Mouse (Mus musculus) E14TG2a.4 (cell line): ENCODE data around the gene Gnas.

Experiments used
- H3K27me3 ChIP-seq: 2 replicates; pipeline ENCODE4 v1.6.1; 2014; ENCODE audit warnings: low read length, control low read depth; ENCODE audit not compliant: insufficient read depth
- H3K36me3 ChIP-seq: 2 replicates; pipeline ENCODE4 v1.6.1; 2014; ENCODE audit warnings: low read length, control low read depth; ENCODE audit not compliant: insufficient read depth
- H3K4me1 ChIP-seq: replicated peaks from 2 replicates; pipeline ENCODE4 v1.6.1; 2014; ENCODE audit warnings: low read depth, low read length, control low read depth
- H3K4me3 ChIP-seq: replicated peaks from 2 replicates; pipeline ENCODE4 v1.5.1; 2014; ENCODE audit warnings: mild to moderate bottlenecking, low read length
- H3K9me3 ChIP-seq: 2 replicates; pipeline ENCODE4 v1.6.1; 2014; ENCODE audit warnings: low read length, control low read depth
- CTCF ChIP-seq: conservative IDR thresholded peaks from 2 replicates; pipeline ENCODE4 v1.5.1; 2014; ENCODE audit warnings: low read length
- NANOG ChIP-seq: IDR thresholded peaks from 2 replicates; pipeline ENCODE4 v1.6.1; 2014; ENCODE audit warnings: borderline replicate concordance, low read length, mixed read lengths
- POU5F1 ChIP-seq: IDR thresholded peaks from 2 replicates; pipeline ENCODE4 v1.6.1; 2014; ENCODE audit warnings: low read length, borderline replicate concordance

The Gnas gene

DNA sequence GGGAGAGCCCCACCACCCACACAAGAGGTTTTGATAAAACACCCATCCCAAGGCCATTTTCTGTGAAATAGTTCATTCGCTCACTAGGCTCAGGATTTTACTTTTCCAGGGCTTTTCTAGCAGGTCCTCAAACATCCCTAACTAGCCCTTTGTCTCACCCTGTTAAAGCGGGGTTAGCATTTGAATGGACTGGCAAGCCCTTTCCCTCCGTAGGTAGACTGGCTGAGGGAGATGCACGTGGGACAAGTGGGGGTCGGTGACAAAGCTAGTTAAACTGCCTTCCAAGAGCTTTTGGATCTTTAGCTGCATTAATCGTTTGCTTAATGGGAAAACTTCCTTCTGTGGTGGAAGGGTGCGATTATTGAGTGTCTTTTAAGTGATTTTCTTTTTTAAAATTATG, 3.8 kb downstream of the Gnas start:
- Histone ChIP-seq H3K4me1 (peaks cover 93% of the 10 kb centered on the region), H3K9me3 (peaks cover 30% of the 10 kb centered on the region), H3K36me3 (peaks cover 75% of the 10 kb centered on the region), H3K27me3 (peaks cover 24% of the 10 kb centered on the region), H3K4me3 (peak overlapping the region; percentile 81)
- TF ChIP-seq CTCF = no peak
- TF ChIP-seq NANOG = peak; percentile 22; the same call in 1 of the 2 replicates
- peak; percentile 27; the same call in 1 of the 2 replicates for TF ChIP-seq POU5F1

DNA sequence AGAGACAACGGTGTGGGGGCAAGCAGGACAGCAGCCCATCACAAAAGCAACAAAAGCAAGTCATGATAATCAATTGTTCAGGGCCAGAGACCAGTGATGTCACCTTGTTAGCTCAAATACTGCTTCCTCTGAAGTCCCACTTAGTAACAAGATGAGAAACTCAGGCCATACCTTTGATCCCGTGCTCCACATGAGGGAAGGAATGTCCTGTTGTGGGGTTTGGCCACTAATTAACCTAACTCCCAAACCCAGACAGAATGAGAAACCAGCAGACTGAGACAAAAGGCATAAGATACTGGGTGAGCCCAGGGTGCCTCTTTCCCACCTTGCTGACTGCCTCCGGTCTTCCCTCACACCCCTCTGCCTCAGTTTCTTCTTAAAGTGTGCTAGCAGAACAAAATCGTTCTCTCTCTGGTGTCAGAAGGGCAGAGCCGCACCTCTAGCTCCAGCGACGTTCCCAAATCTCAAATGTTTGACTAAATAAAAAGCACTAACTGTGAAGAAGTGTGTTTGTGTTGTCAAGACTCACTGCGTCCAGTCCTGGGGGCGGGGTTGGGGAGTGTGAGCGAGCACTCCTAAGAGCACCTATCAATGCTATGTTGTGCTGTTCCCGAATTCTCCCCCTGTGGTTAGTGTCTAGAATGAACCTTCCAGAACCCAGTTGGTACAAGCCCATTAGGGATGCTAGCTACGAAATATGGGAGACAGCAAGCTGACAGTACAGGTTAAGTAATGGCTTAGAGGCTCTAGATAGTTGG, 4.7 kb downstream of the Gnas start:
- Histone ChIP-seq H3K27me3 (peaks cover 24% of the 10 kb centered on the region), H3K36me3 (peaks cover 75% of the 10 kb centered on the region), H3K9me3 (peaks cover 38% of the 10 kb centered on the region), H3K4me1 (peaks cover 91% of the 10 kb centered on the region), H3K4me3 (peak overlapping the region; percentile 81)
- TF ChIP-seq NANOG (peak; percentile 48), CTCF (no peak), POU5F1 (no peak)

DNA sequence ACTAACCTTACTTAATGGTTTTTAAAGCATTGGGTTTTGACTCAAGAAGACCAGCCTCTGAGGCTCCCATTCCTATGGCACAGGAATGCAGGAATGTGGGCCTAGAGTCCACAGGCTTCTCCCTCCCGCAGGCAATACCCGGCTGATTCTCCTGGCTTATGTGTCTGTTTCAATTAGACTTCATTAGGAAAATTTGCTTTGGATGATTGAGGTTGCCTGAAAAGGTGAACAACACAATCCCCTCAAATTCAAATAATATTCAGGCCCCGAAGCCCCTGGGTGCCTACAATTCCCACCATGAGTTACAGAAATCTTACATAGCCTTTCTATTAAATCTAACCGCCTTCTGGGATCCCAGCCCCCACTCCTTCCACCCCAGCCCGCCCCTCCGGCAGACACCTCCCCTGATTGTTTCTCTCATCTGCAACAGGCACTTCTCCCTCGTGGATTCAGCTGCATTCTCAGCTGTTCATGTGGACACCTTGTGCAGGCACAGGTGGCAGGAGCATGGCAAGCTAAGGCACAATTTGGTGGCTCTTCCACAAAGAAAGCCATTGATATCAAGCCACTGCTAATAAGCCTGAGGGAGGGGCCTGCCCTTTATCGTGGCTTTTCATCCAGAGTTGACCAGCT, 7.0 kb downstream of the Gnas start:
- Histone ChIP-seq H3K4me1 (peaks cover 73% of the 10 kb centered on the region), H3K36me3 (peaks cover 66% of the 10 kb centered on the region), H3K9me3 (peaks cover 60% of the 10 kb centered on the region), H3K27me3 (peaks cover 9% of the 10 kb centered on the region), H3K4me3 (peak overlapping the region; percentile 71)
- TF ChIP-seq CTCF (no peak), POU5F1 (no peak)

DNA sequence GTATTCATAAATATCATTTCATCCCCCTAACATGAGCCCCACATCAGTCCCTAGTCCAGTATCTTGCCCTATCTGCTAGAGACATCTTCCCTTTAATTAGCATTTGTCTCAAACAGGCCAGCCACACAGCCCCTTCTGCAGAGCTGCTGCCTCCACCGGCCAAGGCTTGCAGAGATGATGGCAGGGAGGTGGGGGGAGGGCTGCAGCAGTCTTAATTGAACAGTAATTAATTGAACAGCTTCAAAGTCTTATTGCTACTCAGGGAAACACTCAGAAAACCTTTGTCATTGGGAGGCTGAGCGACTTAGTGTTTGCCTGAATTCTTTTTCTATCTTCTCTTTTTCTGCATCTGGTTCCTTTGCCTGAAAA, 7.5 kb downstream of the Gnas start:
- H3K9me3 ChIP-seq = peaks cover 65% of the 10 kb centered on the region
- TF ChIP-seq POU5F1 (no peak), CTCF (no peak), NANOG (no peak)
- peaks cover 61% of the 10 kb centered on the region for H3K36me3 ChIP-seq
- H3K4me1 ChIP-seq = peaks cover 72% of the 10 kb centered on the region
- H3K27me3 ChIP-seq = peaks cover 4% of the 10 kb centered on the region
- H3K4me3 ChIP-seq = peak overlapping the region; percentile 71

DNA sequence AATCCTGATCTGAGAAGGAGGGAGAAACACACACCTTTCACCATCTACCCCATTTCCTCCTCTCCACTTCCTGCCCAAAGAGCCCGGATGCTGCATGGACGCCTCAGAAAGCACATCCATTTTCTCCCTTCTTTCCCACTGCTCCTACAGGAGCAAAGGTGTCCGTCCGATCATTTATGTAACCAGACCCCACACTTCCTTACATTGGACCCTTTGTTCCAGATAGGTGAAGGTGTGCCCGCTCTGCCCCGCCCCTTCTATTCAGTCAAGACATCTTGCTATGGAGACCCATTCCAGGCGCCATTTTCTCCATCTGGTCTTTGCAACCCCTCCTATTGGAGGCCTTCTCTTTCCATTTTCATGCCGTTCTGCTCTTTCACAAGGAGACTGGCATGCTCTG, 10.3 kb downstream of the Gnas start:
- Histone ChIP-seq H3K4me1 (peaks cover 63% of the 10 kb centered on the region), H3K4me3 (peak overlapping the region; percentile 89), H3K27me3 (peaks cover 27% of the 10 kb centered on the region), H3K36me3 (peaks cover 49% of the 10 kb centered on the region), H3K9me3 (peaks cover 90% of the 10 kb centered on the region)
- TF ChIP-seq POU5F1 (no peak), CTCF (no peak), NANOG (no peak)

DNA sequence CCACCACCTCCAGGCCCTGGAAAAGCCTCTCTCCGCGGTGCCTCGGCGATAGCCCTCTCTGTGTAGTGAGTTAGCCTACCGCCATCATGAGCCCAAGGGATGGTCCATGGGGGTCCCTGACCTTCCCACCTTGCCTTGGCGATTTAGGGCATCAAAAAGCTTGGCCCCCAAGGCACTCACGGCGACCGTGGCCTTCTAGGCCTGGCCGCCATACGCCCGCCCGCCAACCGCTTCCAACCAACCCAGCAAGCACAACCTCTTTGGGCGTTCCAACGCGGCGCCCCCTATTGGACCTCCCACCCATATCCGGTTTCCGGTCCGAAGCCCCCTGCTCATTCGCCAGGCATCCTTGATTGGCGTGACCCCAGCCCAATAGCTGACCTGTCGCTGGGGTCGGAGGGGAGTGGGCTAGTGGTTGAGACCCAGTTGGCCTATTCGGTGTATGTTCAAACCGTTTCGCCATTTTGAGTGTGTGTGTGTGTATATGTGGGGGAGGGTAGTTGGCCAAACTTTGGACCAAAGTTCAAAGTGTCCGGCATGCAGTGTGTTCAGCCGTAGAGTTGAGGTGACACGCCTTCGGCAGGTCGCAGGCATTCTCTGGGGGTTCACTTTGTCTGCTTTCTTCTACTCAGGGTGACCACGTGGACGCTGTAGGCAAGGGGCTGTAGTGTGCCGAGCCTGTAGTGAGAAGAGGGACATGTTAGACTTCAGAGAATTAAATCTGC, 11.2 kb downstream of the Gnas start:
- TF ChIP-seq POU5F1 (no peak), CTCF (no peak), NANOG (no peak)
- H3K4me3 ChIP-seq = peak overlapping the region; percentile 89
- H3K36me3 ChIP-seq = peaks cover 41% of the 10 kb centered on the region
- H3K4me1 ChIP-seq = peaks cover 54% of the 10 kb centered on the region
- H3K27me3 ChIP-seq = peaks cover 36% of the 10 kb centered on the region
- H3K9me3 ChIP-seq = peaks cover 92% of the 10 kb centered on the region

DNA sequence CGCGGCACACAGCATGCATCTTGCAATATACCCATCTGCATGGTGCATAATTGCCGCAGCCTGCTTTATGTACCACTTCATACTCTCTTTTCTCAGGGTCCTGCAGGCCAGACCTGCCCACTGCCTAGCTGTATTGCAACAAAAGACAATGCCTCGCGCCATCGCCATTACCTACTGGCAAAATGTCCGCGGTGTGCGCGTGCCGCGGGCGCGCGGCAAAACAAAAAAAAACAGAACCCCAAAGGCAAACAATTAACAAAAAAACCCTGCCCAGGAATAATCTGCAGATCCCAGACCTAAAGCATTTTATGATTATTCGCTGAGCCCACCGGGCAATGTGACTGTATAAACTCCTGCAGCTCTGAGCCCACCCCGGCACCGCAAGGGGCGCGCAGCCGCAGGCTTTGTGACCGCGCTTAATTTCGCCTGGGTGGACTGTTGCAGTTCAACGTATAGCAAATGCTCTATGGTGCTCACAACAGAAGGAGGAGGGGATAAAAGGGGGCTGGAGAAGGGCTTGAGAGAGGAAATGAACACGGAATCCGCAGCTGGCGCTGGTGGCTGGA, 11.9 kb downstream of the Gnas start:
- Histone ChIP-seq H3K4me3 (peak overlapping the region; percentile 89), H3K27me3 (peaks cover 41% of the 10 kb centered on the region), H3K9me3 (peaks cover 91% of the 10 kb centered on the region), H3K4me1 (peaks cover 47% of the 10 kb centered on the region), H3K36me3 (peaks cover 34% of the 10 kb centered on the region)
- TF ChIP-seq POU5F1 (peak; percentile 68; the same call in 1 of the 2 replicates), NANOG (no peak)

DNA sequence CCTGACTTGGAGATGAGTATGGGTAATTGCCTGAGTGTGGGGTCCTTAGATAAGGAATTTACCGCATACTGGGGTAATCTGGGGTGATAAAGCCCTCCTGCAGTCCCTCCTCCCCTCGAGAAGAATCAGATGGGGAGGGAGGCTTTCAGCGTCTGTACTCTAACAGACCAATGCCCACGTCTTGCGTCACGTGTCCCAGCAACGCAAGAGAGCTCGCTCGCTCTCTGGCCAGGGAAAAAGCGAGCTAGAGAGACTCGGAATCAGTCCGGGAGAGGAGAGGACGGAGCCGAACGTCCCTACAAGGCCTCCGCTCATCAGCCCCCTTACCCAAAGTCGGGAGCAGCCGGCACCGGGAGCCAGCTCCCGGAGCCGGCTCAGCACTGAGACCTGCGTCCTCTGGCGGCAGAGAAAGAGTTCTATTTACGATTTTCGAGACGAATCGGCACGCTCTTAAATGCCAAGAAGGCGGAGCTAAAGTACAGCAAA, 13.0 kb downstream of the Gnas start:
- peaks cover 41% of the 10 kb centered on the region for H3K27me3 ChIP-seq
- H3K9me3 ChIP-seq = peaks cover 86% of the 10 kb centered on the region
- TF ChIP-seq CTCF (0 out of 2 replicates have a peak, but pooled peaks have one; percentile 11), NANOG (no peak), POU5F1 (no peak)
- peak overlapping the region; percentile 89 for H3K4me3 ChIP-seq
- peaks cover 36% of the 10 kb centered on the region for H3K4me1 ChIP-seq
- peaks cover 23% of the 10 kb centered on the region for H3K36me3 ChIP-seq
